Mouse (Mus musculus) lung, adult 2 months (tissue): ENCODE data around the gene Plcxd2. TPM values are rescaled to one million over a fixed set of nuclear protein-coding genes. Genes with fewer than 3 reads are reported as not detected.

Source experiments
- DNase-seq: peaks from one replicate; pipeline ENCODE4 v3.0.0; 2022
- H3K4me1 ChIP-seq: fragments of 200-500 bp; 2 replicates; pipeline ENCODE4 v1.6.1; 2011; ENCODE audit warnings: low read length; ENCODE audit not compliant: control insufficient read depth, insufficient read depth
- H3K4me3 ChIP-seq: fragments of 200-500 bp; replicated peaks from 2 replicates; pipeline ENCODE3; 2011; ENCODE audit warnings: low read depth, mild to moderate bottlenecking, control low read depth, low read length; ENCODE audit errors: extremely low read depth
- CTCF ChIP-seq: fragments of 200-500 bp; IDR thresholded peaks from 2 replicates; pipeline ENCODE4 v1.5.1; 2011; ENCODE audit warnings: mild to moderate bottlenecking, low read length, control low read depth; ENCODE audit not compliant: insufficient read depth
- POLR2A ChIP-seq: fragments of 200-500 bp; IDR thresholded peaks from 2 replicates; pipeline ENCODE4 v1.6.1; 2011; ENCODE audit warnings: low read depth, mild to moderate bottlenecking, control low read depth, low read length, borderline replicate concordance; ENCODE audit errors: extremely low read depth
- WGBS: fragments of 180-500 bp; shearing (Covaris S2); methylation state at CpG from one replicate; pipeline ENCODE4 v1.1.7; 2018; 5-methylcytosine and 5-hydroxymethylcytosine counted together
- polyA plus RNA-seq: library from polyadenylated mRNA; depleted of rRNA; stranded (reverse); fragments of >200 nt; gene quantifications from 2 replicates; pipeline ENCODE4 v1.2.3, GENCODE M21; 2012

Plcxd2 gene
- polyA plus RNA-seq, 1 experiment: 0.84 TPM

- 31% methylated on average over 5 of the region's 5 CpGs for WGBS
- Histone ChIP-seq H3K4me3 (no peak overlapping the region), H3K4me1 (peaks cover 18% of the 10 kb centered on the region)
- DNase-seq: no peak
- no peak for TF ChIP-seq CTCF
- TF ChIP-seq POLR2A: no peak
Measured at GRCm38 (mm10) chr16:45966604-45967003, 43.4 kb downstream of the Plcxd2 start.

GRCm38 (mm10) chr16:45964777-45965176 is 45.2 kb downstream of the Plcxd2 start:
- Histone ChIP-seq H3K4me1 (peaks cover 23% of the 10 kb centered on the region), H3K4me3 (no peak overlapping the region)
- TF ChIP-seq POLR2A (no peak), CTCF (no peak)
- DNase-seq: no peak
- 50% methylated on average over 6 of the region's 6 CpGs for WGBS

- H3K4me1 ChIP-seq: peaks cover 23% of the 10 kb centered on the region
- no peak overlapping the region for H3K4me3 ChIP-seq
- TF ChIP-seq CTCF (no peak), POLR2A (no peak)
- DNase-seq: no peak
- 74% methylated on average over 8 of the region's 8 CpGs for WGBS
Measured at GRCm38 (mm10) chr16:45963837-45964236, 46.2 kb downstream of the Plcxd2 start.

- DNase-seq: no peak
- no peak overlapping the region for H3K4me3 ChIP-seq
- no peak for TF ChIP-seq CTCF
- no peak for TF ChIP-seq POLR2A
- peaks cover 23% of the 10 kb centered on the region for H3K4me1 ChIP-seq
- WGBS: 57% methylated on average over 5 of the region's 5 CpGs
Measured at GRCm38 (mm10) chr16:45963088-45963487, 46.9 kb downstream of the Plcxd2 start.

- no peak for DNase-seq
- no peak for TF ChIP-seq POLR2A
- TF ChIP-seq CTCF: no peak
- Histone ChIP-seq H3K4me1 (peaks cover 17% of the 10 kb centered on the region), H3K4me3 (no peak overlapping the region)
- 58% methylated on average over 3 of the region's 3 CpGs for WGBS
Measured at GRCm38 (mm10) chr16:45960978-45961377, 49.0 kb downstream of the Plcxd2 start.

- no peak for TF ChIP-seq POLR2A
- no peak for TF ChIP-seq CTCF
- Histone ChIP-seq H3K4me1 (peaks cover 7% of the 10 kb centered on the region), H3K4me3 (no peak overlapping the region)
- 69% methylated on average over 4 of the region's 4 CpGs for WGBS
- DNase-seq: no peak
Measured at GRCm38 (mm10) chr16:45956390-45956950, 53.5 kb downstream of the Plcxd2 start.

- 75% methylated on average over 4 of the region's 4 CpGs for WGBS
- DNase-seq: no peak
- Histone ChIP-seq H3K4me1 (peaks cover 5% of the 10 kb centered on the region), H3K4me3 (no peak within 1 kb of the TSS)
- no peak for TF ChIP-seq CTCF
- TF ChIP-seq POLR2A: no peak
Measured at GRCm38 (mm10) chr16:45953394-45953793, 56.6 kb downstream of the Plcxd2 start, which contains the start of gene Phldb2. Gene Phldb2, minus strand, starts transcription at chr16:45953598.

GRCm38 (mm10) chr16:45952501-45952900 is 57.5 kb downstream of the Plcxd2 start:
- TF ChIP-seq CTCF (no peak), POLR2A (no peak)
- 40% methylated on average over 5 of the region's 5 CpGs for WGBS
- no peak overlapping the region for H3K4me3 ChIP-seq
- DNase-seq: no peak
- peaks cover 5% of the 10 kb centered on the region for H3K4me1 ChIP-seq

- 63% methylated on average over 2 of the region's 2 CpGs for WGBS
- DNase-seq: no peak
- TF ChIP-seq CTCF: no peak
- TF ChIP-seq POLR2A: no peak
- H3K4me3 ChIP-seq: no peak overlapping the region
- H3K4me1 ChIP-seq: peaks cover 5% of the 10 kb centered on the region
Measured at GRCm38 (mm10) chr16:45952035-45952434, 58.0 kb downstream of the Plcxd2 start.

GRCm38 (mm10) chr16:45946335-45946734 is 63.7 kb downstream of the Plcxd2 start:
- Histone ChIP-seq H3K4me1 (peaks cover 4% of the 10 kb centered on the region), H3K4me3 (no peak overlapping the region)
- no peak for TF ChIP-seq POLR2A
- TF ChIP-seq CTCF: no peak
- no peak for DNase-seq
- WGBS: 89% methylated on average over 2 of the region's 2 CpGs

GRCm38 (mm10) chr16:45945649-45946048 is 64.4 kb downstream of the Plcxd2 start:
- DNase-seq: no peak
- WGBS: 89% methylated on average over 5 of the region's 5 CpGs
- no peak overlapping the region for H3K4me3 ChIP-seq
- peaks cover 2% of the 10 kb centered on the region; the same call in 1 of the 2 replicates for H3K4me1 ChIP-seq
- no peak for TF ChIP-seq POLR2A
- no peak for TF ChIP-seq CTCF
